ENCODE assay signal across 8 mouse cellular contexts in genomic region chr16:30387871-30388460, GRCm38 (mm10). TPM values are rescaled to one million over a fixed set of nuclear protein-coding genes. Genes with fewer than 3 reads are reported as not detected.
A peak's percentile ranks its signal among the peaks of the same experiment; 100 is the strongest.
DNase-seq lines count a peak whose midpoint lies in the region; ATAC-seq and TF ChIP-seq lines count a peak whose summit lies in the region.

No protein-coding gene starts in this region.

- H3K36me3 ChIP-seq in ES-Bruce4 (ENCODE audit: control insufficient read depth, insufficient read depth, low read length, poor library complexity, severe bottlenecking): peaks cover 15% of the 10 kb centered on the region
- peaks cover 15% of the 10 kb centered on the region for H3K36me3 ChIP-seq in forebrain, embryonic 12.5 days (replicated peaks)

- peak overlapping the region; percentile 94 for H3K4me2 ChIP-seq in forebrain, embryonic 12.5 days

- H3K27ac ChIP-seq in ES-Bruce4 (ENCODE audit: insufficient read depth, low read length): no peak overlapping the region
- H3K27ac ChIP-seq in brown adipose tissue, adult 24 weeks (replicated peaks; ENCODE audit: low read depth, low read length): peak overlapping the region; percentile 61
- H3K27ac ChIP-seq in forebrain, embryonic 12.5 days: peak overlapping the region; percentile 63; the same call in 1 of the 2 replicates
- H3K27ac ChIP-seq in layer of hippocampus, adult 2 months: peak overlapping the region; percentile 69

- peak overlapping the region; percentile 98 for H3K9ac ChIP-seq in ES-Bruce4 (ENCODE audit: low read depth, poor library complexity, severe bottlenecking)
- H3K9ac ChIP-seq in forebrain, embryonic 12.5 days: peak overlapping the region; percentile 97

- no peak for TF ChIP-seq POLR2A in ES-Bruce4 (IDR thresholded peaks at IDR 0.05; ENCODE audit: insufficient read depth, low read length)

- TF ChIP-seq EP300 in ES-Bruce4 (IDR thresholded peaks at IDR 0.05; ENCODE audit: insufficient read depth, low read depth, low read length): no peak

- peak; percentile 73 for ATAC-seq in forebrain, embryonic 12.5 days (ENCODE audit: low FRiP score)

- intact Hi-C loops in heart, postnatal 36 days (cut with DNase I): no loop called here

- H3K4me1 ChIP-seq in ES-Bruce4 (ENCODE audit: control insufficient read depth, insufficient read depth, low read length): peaks cover 5% of the 10 kb centered on the region
- H3K4me1 ChIP-seq in brown adipose tissue, adult 24 weeks (ENCODE audit: control insufficient read depth, insufficient read depth, insufficient read length, low read length): peaks cover 6% of the 10 kb centered on the region
- peaks cover 26% of the 10 kb centered on the region for H3K4me1 ChIP-seq in forebrain, embryonic 12.5 days

- WGBS in forebrain, embryonic 12.5 days: under 1% methylated on average over 45 of the region's 49 CpGs

- peak; percentile 35 to 46 for DNase-seq in heart, postnatal 36 days
- DNase-seq in layer of hippocampus, adult 2 months (ENCODE audit: low spot score in 2 of 2): peak in 1 of 2 experiments; percentile 16
- peak; percentile 23 for DNase-seq in lung, postnatal 14 days
- peak; percentile 16 for DNase-seq in right cerebral cortex, adult 18-20 months
- DNase-seq in urinary bladder, postnatal 25 days (ENCODE audit: low spot score): peak; percentile 40

- TF ChIP-seq CTCF in ES-Bruce4 (IDR thresholded peaks at IDR 0.05; ENCODE audit: low read depth, low read length): no peak
- TF ChIP-seq CTCF in layer of hippocampus, adult 2 months (conservative IDR thresholded peaks at IDR 0.05): no peak

- peak overlapping the region; percentile 90 for H3K4me3 ChIP-seq in ES-Bruce4 (ENCODE audit: low read depth, low read length)
- peak overlapping the region; percentile 92 for H3K4me3 ChIP-seq in brown adipose tissue, adult 24 weeks (ENCODE audit: insufficient read depth, low read depth, low read length)
- H3K4me3 ChIP-seq in forebrain, embryonic 12.5 days (replicated peaks): peak overlapping the region; percentile 99
- peak overlapping the region; percentile 80 for H3K4me3 ChIP-seq in layer of hippocampus, adult 2 months

- H3K9me3 ChIP-seq in ES-Bruce4 (replicated peaks; ENCODE audit: control insufficient read depth, insufficient read depth, low read length, poor library complexity, severe bottlenecking): no peaks in the 10 kb centered on the region
- H3K9me3 ChIP-seq in forebrain, embryonic 12.5 days: no peaks in the 10 kb centered on the region

- H3K27me3 ChIP-seq in ES-Bruce4 (ENCODE audit: control insufficient read depth, insufficient read depth, low read length, poor library complexity, severe bottlenecking): no peaks in the 10 kb centered on the region
- H3K27me3 ChIP-seq in forebrain, embryonic 12.5 days: peaks cover 5% of the 10 kb centered on the region; the same call in 1 of the 2 replicates

RNA-seq across cellular contexts. Expression of gene Atp13a3, which starts 17.8 kb away (rescaled TPM):
- 139 and 151 TPM in 2 replicates for polyA plus RNA-seq in ES-Bruce4 (2011; ENCODE audit: insufficient read depth, insufficient read length, low read depth, missing spikeins)
- polyA plus RNA-seq in brown adipose tissue, adult 24 weeks (2012; ENCODE audit: insufficient read depth, insufficient read length, missing spikeins): 21.9 and 31.4 TPM in 2 replicates
- polyA plus RNA-seq in forebrain, embryonic 12.5 days (2016; fragmentation: Nextera tagmentation; extraction: Ambion mirVana): 12.9 and 15.8 TPM in 2 replicates
- 10 to 100 TPM; 53.9 to 56.4 TPM for total RNA-seq in heart, postnatal 36 days (2021)
- total RNA-seq in layer of hippocampus, adult 2 months (2021): 10 to 100 TPM; 68.2 to 72.4 TPM
